Mouse (Mus musculus): Measurements from ENCODE around the gene Spr. TPM values are rescaled to one million over a fixed set of nuclear protein-coding genes. Genes with fewer than 3 reads are reported as not detected.

Gene Spr
- total and polyA plus RNA-seq, 3 experiments, result 102 to 103 TPM; not detected in 1

DNA sequence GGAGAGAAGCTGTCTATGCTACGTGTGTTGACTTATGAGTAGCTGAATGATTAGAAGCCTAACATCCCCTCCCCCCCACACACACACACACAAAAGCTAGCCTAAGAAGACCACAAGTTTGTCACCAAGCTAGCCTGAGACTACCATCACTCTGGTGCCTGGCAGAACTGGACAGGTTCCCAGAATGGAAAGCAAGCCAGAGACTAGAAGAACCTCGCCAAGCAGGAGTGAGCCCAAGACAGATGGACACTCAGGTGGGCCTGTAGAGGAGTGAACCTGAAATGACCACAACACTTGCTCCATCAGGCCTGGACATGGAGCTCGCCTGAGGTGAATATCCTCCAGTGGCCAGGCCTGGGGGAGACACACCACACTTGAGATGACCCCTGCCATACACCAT lies 12.8 kb upstream of the Spr start:
- Histone ChIP-seq H3K9ac (ENCODE audit: control insufficient read depth, low read depth, low read length, poor library complexity, severe bottlenecking) (no peak overlapping the region), H3K4me3 (ENCODE audit: control insufficient read depth in 1 of 2, insufficient read depth in 1 of 2, low read depth in 2 of 2, low read length in 2 of 2) (no peak overlapping the region), H3K9me3 (replicated peaks; ENCODE audit: insufficient read depth, low read length) (no peaks in the 10 kb centered on the region), H3K4me1 (ENCODE audit: control insufficient read depth in 1 of 2, insufficient read depth in 2 of 2, low read length in 2 of 2) (no peaks in the 10 kb centered on the region), H3K79me2 (ENCODE audit: control insufficient read depth, insufficient read depth, low read length, poor library complexity) (no peaks in the 10 kb centered on the region), H3K36me3 (ENCODE audit: control insufficient read depth in 1 of 2, insufficient read depth in 2 of 2, low read length in 2 of 2) (no peaks in the 10 kb centered on the region), H3K27ac (ENCODE audit: control insufficient read depth, low read depth, low read length) (no peak overlapping the region), H3K27me3 (ENCODE audit: control insufficient read depth in 1 of 2, insufficient read depth in 2 of 2, low read length in 2 of 2) (peaks cover 2 to 3% of the 10 kb centered on the region in 2 experiments; a peak in 1 of 4 replicates)
- TF ChIP-seq ZC3H11A (IDR thresholded peaks at IDR 0.05; ENCODE audit: low read depth, low read length) (no peak), MYB (IDR thresholded peaks at IDR 0.05; ENCODE audit: low read depth, low read length) (no peak), BHLHE40 (IDR thresholded peaks at IDR 0.05; ENCODE audit: borderline replicate concordance, low read depth, low read length) (no peak)
- no peak for DNase-seq (ENCODE audit: low read depth, low spot score)

DNA sequence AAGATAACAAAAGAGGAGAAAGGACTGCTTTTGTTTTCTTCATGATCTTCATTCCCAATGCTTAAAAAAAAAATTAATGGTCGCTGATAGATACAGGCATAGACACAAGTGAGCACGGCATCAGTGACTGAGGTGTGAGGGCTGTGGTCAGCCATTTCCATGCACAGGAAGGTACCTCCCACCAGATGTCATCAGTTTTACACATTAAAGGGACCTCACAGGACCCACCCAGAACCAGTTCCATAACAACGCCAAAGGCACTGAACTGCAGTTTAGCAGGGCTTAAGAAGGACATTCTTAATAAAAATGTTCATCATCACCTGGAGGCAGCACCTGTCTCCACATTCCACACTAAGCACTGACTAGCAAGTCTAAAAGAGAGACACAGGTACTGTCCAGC lies 10.1 kb upstream of the Spr start:
- Histone ChIP-seq H3K4me3 (ENCODE audit: control insufficient read depth in 1 of 2, insufficient read depth in 1 of 2, low read depth in 2 of 2, low read length in 2 of 2) (no peak overlapping the region), H3K9me3 (replicated peaks; ENCODE audit: insufficient read depth, low read length) (no peaks in the 10 kb centered on the region), H3K27me3 (ENCODE audit: control insufficient read depth in 1 of 2, insufficient read depth in 2 of 2, low read length in 2 of 2) (peaks cover 2 to 3% of the 10 kb centered on the region in 2 experiments; a peak in 1 of 4 replicates), H3K9ac (ENCODE audit: control insufficient read depth, low read depth, low read length, poor library complexity, severe bottlenecking) (no peak overlapping the region), H3K79me2 (ENCODE audit: control insufficient read depth, insufficient read depth, low read length, poor library complexity) (no peaks in the 10 kb centered on the region), H3K36me3 (ENCODE audit: control insufficient read depth in 1 of 2, insufficient read depth in 2 of 2, low read length in 2 of 2) (peaks cover 0 to 4% of the 10 kb centered on the region in 2 experiments; a peak in 2 of 4 replicates), H3K4me1 (ENCODE audit: control insufficient read depth in 1 of 2, insufficient read depth in 2 of 2, low read length in 2 of 2) (peaks cover 8 to 14% of the 10 kb centered on the region in 2 experiments), H3K27ac (ENCODE audit: control insufficient read depth, low read depth, low read length) (no peak overlapping the region)
- TF ChIP-seq NRF1 (IDR thresholded peaks at IDR 0.05; ENCODE audit: insufficient read depth, low read depth, low read length, poor library complexity, severe bottlenecking), result no peak
- TF ChIP-seq GATA1 (IDR thresholded peaks at IDR 0.05; ENCODE audit: low read depth, low read length), result no peak
- no peak for TF ChIP-seq GABPA (IDR thresholded peaks at IDR 0.05; ENCODE audit: low read depth, low read length)
- TF ChIP-seq EP300 (IDR thresholded peaks at IDR 0.05; ENCODE audit: low read depth in 1 of 2, low read length in 2 of 2), result no peak
- TF ChIP-seq POLR2AphosphoS5 (IDR thresholded peaks at IDR 0.05; ENCODE audit: borderline replicate concordance, low read depth, low read length), result no peak
- TF ChIP-seq TCF12 (IDR thresholded peaks at IDR 0.05; ENCODE audit: low read depth, low read length), result no peak
- no peak for TF ChIP-seq NELFE (IDR thresholded peaks at IDR 0.05; ENCODE audit: low read depth, low read length)
- no peak for TF ChIP-seq RAD21 (IDR thresholded peaks at IDR 0.05; ENCODE audit: low read depth, low read length)
- TF ChIP-seq UBTF (IDR thresholded peaks at IDR 0.05; ENCODE audit: borderline replicate concordance, insufficient read depth, low read depth, low read length), result no peak
- no peak for TF ChIP-seq TAL1 (IDR thresholded peaks at IDR 0.05; ENCODE audit: low read length)
- no peak for TF ChIP-seq MEF2A (IDR thresholded peaks at IDR 0.05; ENCODE audit: extremely low read depth, insufficient replicate concordance, low read depth, low read length, poor library complexity, severe bottlenecking)
- no peak for TF ChIP-seq MYB (IDR thresholded peaks at IDR 0.05; ENCODE audit: low read depth, low read length)
- DNase-seq (ENCODE audit: low read depth, low spot score), result no peak
